Mouse (Mus musculus): Measurements from ENCODE around the gene H2-Ke6. TPM values are rescaled to one million over a fixed set of nuclear protein-coding genes. Genes with fewer than 3 reads are reported as not detected.
"Not testable (repeated sequence)": the region's sequence is repeated elsewhere in the genome, so short reads cannot be mapped to it uniquely, and the experiment has no call there.

The H2-Ke6 gene
- polyA plus RNA-seq, 2 experiments: 22.3 to 30.6 TPM

- no peaks in the 10 kb centered on the region for H3K27me3 ChIP-seq (ENCODE audit: control insufficient read depth, insufficient read depth, low read length)
- H3K4me2 ChIP-seq (ENCODE audit: low read depth): no peak overlapping the region
- no peak overlapping the region for H3K27ac ChIP-seq
- TF ChIP-seq EP300 (IDR thresholded peaks at IDR 0.05; ENCODE audit: low read depth): no peak
- no peak for TF ChIP-seq CTCF (IDR thresholded peaks at IDR 0.05; ENCODE audit: low read depth)
- no peak overlapping the region for H3K4me3 ChIP-seq (ENCODE audit: insufficient read depth in 1 of 2, low read depth in 2 of 2, low read length in 2 of 2)
- no peak for DNase-seq (ENCODE audit: low read depth in 3 of 3, low spot score in 3 of 3)
- WGBS (ENCODE audit: insufficient replicate concordance): 78% methylated on average over 8 of the region's 8 CpGs
- no peak for ATAC-seq (ENCODE audit: insufficient read depth)
- no peaks in the 10 kb centered on the region for H3K36me3 ChIP-seq (replicated peaks; ENCODE audit: control insufficient read depth, insufficient read depth, low read depth)
- H3K9ac ChIP-seq (replicated peaks): no peak overlapping the region
- H3K9me3 ChIP-seq (ENCODE audit: control insufficient read depth, low read length): no peaks in the 10 kb centered on the region; the same call in 1 of the 2 replicates
- no peaks in the 10 kb centered on the region for H3K4me1 ChIP-seq (replicated peaks; ENCODE audit: control insufficient read depth in 2 of 2, insufficient read depth in 2 of 2, low read length in 1 of 2)
Observed at GRCm38 (mm10) chr17:34013436-34013835, 14.4 kb downstream of the H2-Ke6 start.

DNA sequence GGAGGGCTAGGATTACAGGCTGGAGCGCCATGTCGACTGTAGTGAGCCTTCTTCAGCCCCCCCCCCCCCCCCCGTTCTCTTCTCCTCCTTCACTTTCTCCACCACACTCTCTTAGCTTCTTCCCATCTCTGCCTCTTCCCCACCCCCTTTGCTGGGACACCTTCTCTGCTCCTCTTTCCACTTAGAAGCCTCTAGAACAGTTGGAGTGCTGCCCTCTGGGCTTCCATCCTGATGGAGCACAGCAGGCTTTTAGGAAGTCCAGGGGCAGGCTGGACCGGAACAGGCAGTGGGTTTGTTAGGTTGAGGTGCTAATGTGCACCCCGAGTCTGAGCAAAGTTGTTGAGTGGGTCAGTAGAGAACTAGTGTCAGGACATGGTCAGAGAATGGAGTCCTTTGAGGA, 17.7 kb downstream of the H2-Ke6 start:
- H3K9ac ChIP-seq (replicated peaks): no peak overlapping the region
- no peaks in the 10 kb centered on the region; the same call in 1 of the 2 replicates for H3K9me3 ChIP-seq (ENCODE audit: control insufficient read depth, low read length)
- WGBS (ENCODE audit: insufficient replicate concordance): 48% methylated on average over 5 of the region's 5 CpGs
- no peak overlapping the region for H3K4me3 ChIP-seq (ENCODE audit: insufficient read depth in 1 of 2, low read depth in 2 of 2, low read length in 2 of 2)
- H3K27ac ChIP-seq: no peak overlapping the region
- ATAC-seq (ENCODE audit: insufficient read depth) (no peak), DNase-seq (ENCODE audit: low read depth in 3 of 3, low spot score in 3 of 3) (no peak)
- H3K4me1 ChIP-seq (replicated peaks; ENCODE audit: control insufficient read depth in 2 of 2, insufficient read depth in 2 of 2, low read length in 1 of 2): no peaks in the 10 kb centered on the region
- H3K4me2 ChIP-seq (ENCODE audit: low read depth): no peak overlapping the region
- no peak for TF ChIP-seq CTCF (IDR thresholded peaks at IDR 0.05; ENCODE audit: low read depth)
- TF ChIP-seq EP300 (IDR thresholded peaks at IDR 0.05; ENCODE audit: low read depth): no peak
- no peaks in the 10 kb centered on the region for H3K27me3 ChIP-seq (ENCODE audit: control insufficient read depth, insufficient read depth, low read length)
- H3K36me3 ChIP-seq (replicated peaks; ENCODE audit: control insufficient read depth, insufficient read depth, low read depth): no peaks in the 10 kb centered on the region

DNA sequence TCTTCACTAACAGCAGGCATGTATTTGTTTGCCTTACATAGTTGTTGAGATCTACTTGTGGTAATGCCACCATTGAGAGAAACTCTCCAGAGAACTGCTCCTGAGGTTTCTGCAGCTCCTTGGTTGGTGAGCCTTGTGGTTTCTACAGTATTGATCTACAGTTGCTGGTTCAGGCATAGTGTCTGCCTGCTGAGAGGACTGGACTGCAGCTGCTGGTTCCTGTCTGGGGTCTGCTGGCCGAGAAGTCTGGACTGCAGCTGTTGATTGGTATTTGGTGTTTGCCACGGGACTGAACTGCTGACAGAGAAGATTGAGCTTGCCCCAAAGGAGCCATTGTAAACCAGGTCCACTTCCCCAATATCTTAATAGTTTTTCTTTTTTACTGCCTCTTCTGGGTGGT, 21.3 kb downstream of the H2-Ke6 start:
- whole genome bisulfite sequencing (ENCODE audit: insufficient replicate concordance): 30% methylated on average over 2 of the region's 2 CpGs

DNA sequence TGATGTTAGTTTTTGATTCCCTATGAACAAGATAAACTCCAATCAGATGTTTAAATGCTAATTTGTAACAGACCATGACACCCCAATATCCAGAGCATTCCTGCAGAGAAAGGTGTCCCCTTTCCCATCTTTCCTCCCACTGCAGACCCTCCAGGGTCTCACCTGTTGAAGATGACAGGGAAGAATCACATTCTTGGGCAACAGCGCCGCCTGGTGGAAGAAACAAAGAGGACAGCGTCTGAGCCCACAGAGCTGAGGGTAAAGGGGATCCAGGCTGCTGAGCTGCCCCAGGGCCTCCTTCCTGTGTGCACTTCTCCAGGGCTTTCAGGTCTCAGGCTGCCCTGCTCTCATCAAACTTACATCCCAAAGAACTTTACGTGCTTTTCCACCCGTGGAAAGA, 24.4 kb downstream of the H2-Ke6 start:
- 8% methylated on average over 5 of the region's 5 CpGs for WGBS (ENCODE audit: insufficient replicate concordance)
- no peak for ATAC-seq (ENCODE audit: insufficient read depth)
- no peaks in the 10 kb centered on the region for H3K4me1 ChIP-seq (replicated peaks; ENCODE audit: control insufficient read depth in 2 of 2, insufficient read depth in 2 of 2, low read length in 1 of 2)
- TF ChIP-seq EP300 (IDR thresholded peaks at IDR 0.05; ENCODE audit: low read depth) (no peak), CTCF (IDR thresholded peaks at IDR 0.05; ENCODE audit: low read depth) (peak; percentile 92)
- H3K4me3 ChIP-seq (ENCODE audit: insufficient read depth in 1 of 2, low read depth in 2 of 2, low read length in 2 of 2): no peak overlapping the region
- H3K9ac ChIP-seq (replicated peaks): no peak overlapping the region
- H3K4me2 ChIP-seq (ENCODE audit: low read depth): no peak overlapping the region
- no peaks in the 10 kb centered on the region for H3K9me3 ChIP-seq (ENCODE audit: control insufficient read depth, low read length)
- no peak overlapping the region for H3K27ac ChIP-seq
- H3K36me3 ChIP-seq (replicated peaks; ENCODE audit: control insufficient read depth, insufficient read depth, low read depth): no peaks in the 10 kb centered on the region
- peaks cover 4% of the 10 kb centered on the region; the same call in 1 of the 2 replicates for H3K27me3 ChIP-seq (ENCODE audit: control insufficient read depth, insufficient read depth, low read length)
- no peak for DNase-seq (ENCODE audit: low read depth in 3 of 3, low spot score in 3 of 3)

More for the DNA sequence above, 21.3 kb downstream of the H2-Ke6 start:
- DNase-seq (ENCODE audit: low read depth in 3 of 3, low spot score in 3 of 3) (no peak), ATAC-seq (ENCODE audit: insufficient read depth) (no peak)
- no peak overlapping the region for H3K27ac ChIP-seq
- no peaks in the 10 kb centered on the region for H3K36me3 ChIP-seq (replicated peaks; ENCODE audit: control insufficient read depth, insufficient read depth, low read depth)
- no peaks in the 10 kb centered on the region for H3K9me3 ChIP-seq (ENCODE audit: control insufficient read depth, low read length)
- no peaks in the 10 kb centered on the region; the same call in 1 of the 2 replicates for H3K27me3 ChIP-seq (ENCODE audit: control insufficient read depth, insufficient read depth, low read length)
- no peak overlapping the region for H3K4me3 ChIP-seq (ENCODE audit: insufficient read depth in 1 of 2, low read depth in 2 of 2, low read length in 2 of 2)
- no peak overlapping the region for H3K9ac ChIP-seq (replicated peaks)
- TF ChIP-seq EP300 (IDR thresholded peaks at IDR 0.05; ENCODE audit: low read depth): no peak
- TF ChIP-seq CTCF (IDR thresholded peaks at IDR 0.05; ENCODE audit: low read depth): no peak
- H3K4me2 ChIP-seq (ENCODE audit: low read depth): no peak overlapping the region
- H3K4me1 ChIP-seq (replicated peaks; ENCODE audit: control insufficient read depth in 2 of 2, insufficient read depth in 2 of 2, low read length in 1 of 2): no peaks in the 10 kb centered on the region

- WGBS (ENCODE audit: insufficient replicate concordance): 46% methylated on average over 2 of the region's 2 CpGs
- not testable (repeated sequence) for H3K27ac ChIP-seq; H3K9ac ChIP-seq (replicated peaks); DNase-seq (ENCODE audit: low read depth in 3 of 3, low spot score in 3 of 3); ATAC-seq (ENCODE audit: insufficient read depth); H3K4me1 ChIP-seq (replicated peaks; ENCODE audit: control insufficient read depth in 2 of 2, insufficient read depth in 2 of 2, low read length in 1 of 2); H3K9me3 ChIP-seq (ENCODE audit: control insufficient read depth, low read length); H3K4me3 ChIP-seq (ENCODE audit: insufficient read depth in 1 of 2, low read depth in 2 of 2, low read length in 2 of 2); H3K27me3 ChIP-seq (ENCODE audit: control insufficient read depth, insufficient read depth, low read length); H3K36me3 ChIP-seq (replicated peaks; ENCODE audit: control insufficient read depth, insufficient read depth, low read depth)
- peak overlapping the region; percentile 69 for H3K4me2 ChIP-seq (ENCODE audit: low read depth)
Observed at GRCm38 (mm10) chr17:34000796-34001195, 27.1 kb downstream of the H2-Ke6 start.
